Mouse (Mus musculus): Measurements from ENCODE around the gene 1700049E17Rik1. TPM values are rescaled to one million over a fixed set of nuclear protein-coding genes. Genes with fewer than 3 reads are reported as not detected.
"Not testable (repeated sequence)": the region's sequence is repeated elsewhere in the genome, so short reads cannot be mapped to it uniquely, and the experiment has no call there.

1700049E17Rik1 gene
- total RNA-seq (2021), result not detected
- long read RNA-seq, experiment 1, result 0 reads
- long read RNA-seq, experiment 2, result 0 reads

GRCm38 (mm10) chr14:41924649-41925048, at the start of gene 1700049E17Rik1:
1700049E17Rik1 (plus strand) TSS chr14:41924949.
- DNase-seq; intact Hi-C loops (cut with DNase I): not testable (repeated sequence)

GRCm38 (mm10) chr14:41907190-41907589, 17.6 kb upstream of the 1700049E17Rik1 start, which contains the start of gene Gm7980:
Gm7980 (minus strand) TSS chr14:41907290.
- DNase-seq; intact Hi-C loops (cut with DNase I): not testable (repeated sequence)

- DNase-seq, result not testable (repeated sequence)
These were observed 18.9 kb downstream of the 1700049E17Rik1 start, which contains the start of gene 1700024B05Rik for GRCm38 (mm10) chr14:41943695-41944094. 1700024B05Rik (plus strand) TSS chr14:41943995.

GRCm38 (mm10) chr14:41964095-41964494, 39.3 kb downstream of the 1700049E17Rik1 start:
- DNase-seq; intact Hi-C loops (cut with DNase I): not testable (repeated sequence)

More at GRCm38 (mm10) chr14:41943695-41944094, 18.9 kb downstream of the 1700049E17Rik1 start, which contains the start of gene 1700024B05Rik:
- intact Hi-C loops (cut with DNase I), result not testable (repeated sequence)

GRCm38 (mm10) chr14:41967827-41968226, 43.1 kb downstream of the 1700049E17Rik1 start, which contains the start of gene Gm6401:
Gm6401 (minus strand) TSS chr14:41967927.
- DNase-seq; intact Hi-C loops (cut with DNase I): not testable (repeated sequence)

GRCm38 (mm10) chr14:41968596-41968995, 43.8 kb downstream of the 1700049E17Rik1 start:
- DNase-seq; intact Hi-C loops (cut with DNase I): not testable (repeated sequence)

Other genes with a start within 250 kb of the 1700049E17Rik1 start
- not detected for gene Gm8068, start 223.1 kb upstream of the 1700049E17Rik1 start, total RNA-seq (2021)
- gene Gm7929, start 174.3 kb upstream of the 1700049E17Rik1 start, total RNA-seq (2021), result not detected
- gene Gm47189, start 152.5 kb upstream of the 1700049E17Rik1 start, total RNA-seq (2021), result not detected
- not detected for gene Gm7980, start 17.7 kb upstream of the 1700049E17Rik1 start, total RNA-seq (2021)
- gene 1700024B05Rik, start 19.0 kb downstream of the 1700049E17Rik1 start, total RNA-seq (2021), result not detected
- gene Gm6401, start 43.0 kb downstream of the 1700049E17Rik1 start, total RNA-seq (2021), result not detected
- not detected for gene Gm3543, start 58.4 kb downstream of the 1700049E17Rik1 start, total RNA-seq (2021)
- not detected for gene Gm7951, start 192.4 kb downstream of the 1700049E17Rik1 start, total RNA-seq (2021)
- not detected for gene Gm17027, start 237.7 kb downstream of the 1700049E17Rik1 start, total RNA-seq (2021)